8 mouse cellular contexts compared by ENCODE assay signal in genomic region chr2:148045937-148046798, GRCm38 (mm10). TPM values are rescaled to one million over a fixed set of nuclear protein-coding genes. Genes with fewer than 3 reads are reported as not detected.
DNase-seq lines count a peak whose midpoint lies in the region; ATAC-seq and TF ChIP-seq lines count a peak whose summit lies in the region.

No protein-coding gene starts in this region.

- WGBS in forebrain, embryonic 16.5 days = under 1% methylated on average over 60 of the region's 65 CpGs
- under 1% methylated on average over 41 of the region's 65 CpGs for WGBS in limb, embryonic 14.5 days
- WGBS in midbrain, embryonic 16.5 days = under 1% methylated on average over 56 of the region's 65 CpGs

- no peaks in the 10 kb centered on the region for H3K36me3 ChIP-seq in forebrain, embryonic 16.5 days (ENCODE audit: control insufficient read depth, insufficient read depth)
- H3K36me3 ChIP-seq in limb, embryonic 14.5 days (ENCODE audit: control insufficient read depth, insufficient read depth, low read length) = no peaks in the 10 kb centered on the region
- H3K36me3 ChIP-seq in midbrain, embryonic 16.5 days (ENCODE audit: control insufficient read depth, insufficient read depth, low read length) = no peaks in the 10 kb centered on the region

- H3K27ac ChIP-seq in forebrain, embryonic 16.5 days (ENCODE audit: low read length) = no peak overlapping the region
- H3K27ac ChIP-seq in limb, embryonic 14.5 days (replicated peaks; ENCODE audit: low read depth, low read length) = no peak overlapping the region
- H3K27ac ChIP-seq in midbrain, embryonic 16.5 days (ENCODE audit: low read length) = 0 out of 2 replicates have a peak overlapping the region, but pooled peaks have one; percentile 42

- H3K4me3 ChIP-seq in forebrain, embryonic 16.5 days (replicated peaks; ENCODE audit: low read length) = peak overlapping the region; percentile 5; the same call in 1 of the 2 replicates
- peak overlapping the region; percentile 35 for H3K4me3 ChIP-seq in limb, embryonic 14.5 days (replicated peaks; ENCODE audit: low read length)
- H3K4me3 ChIP-seq in midbrain, embryonic 16.5 days (ENCODE audit: low read depth, low read length) = peak overlapping the region; percentile 22

- peak overlapping the region; percentile 20; the same call in 1 of the 2 replicates for H3K4me2 ChIP-seq in forebrain, embryonic 16.5 days (ENCODE audit: low read length)
- H3K4me2 ChIP-seq in limb, embryonic 14.5 days (replicated peaks; ENCODE audit: low read depth, low read length, severe bottlenecking) = peak overlapping the region; percentile 47
- peak overlapping the region; percentile 26 for H3K4me2 ChIP-seq in midbrain, embryonic 16.5 days (ENCODE audit: low read length)

- no peak overlapping the region for H3K9ac ChIP-seq in forebrain, embryonic 16.5 days (replicated peaks; ENCODE audit: low read depth, low read length)
- H3K9ac ChIP-seq in limb, embryonic 14.5 days (ENCODE audit: low read depth, low read length, severe bottlenecking) = 0 out of 2 replicates have a peak overlapping the region, but pooled peaks have one; percentile 12
- H3K9ac ChIP-seq in midbrain, embryonic 16.5 days (ENCODE audit: low read depth, low read length) = no peak overlapping the region

- no peak for TF ChIP-seq POLR2A in limb, embryonic 14.5 days (IDR thresholded peaks at IDR 0.05; ENCODE audit: borderline replicate concordance, extremely low read depth, insufficient read depth, insufficient read length)

- ATAC-seq in forebrain, embryonic 16.5 days = peak; percentile 34; the same call in 1 of the 2 replicates
- ATAC-seq in limb, embryonic 14.5 days (ENCODE audit: low FRiP score, low read depth) = no peak
- ATAC-seq in midbrain, embryonic 16.5 days = peak; percentile 57
- no peak for ATAC-seq in erythroid progenitor cell, adult 5-6 weeks (replicated peaks; ENCODE audit: low FRiP score, poor library complexity, severe bottlenecking)

- H3K4me1 ChIP-seq in forebrain, embryonic 16.5 days (replicated peaks; ENCODE audit: control insufficient read depth, insufficient read depth, low read length) = peaks cover 15% of the 10 kb centered on the region
- H3K4me1 ChIP-seq in limb, embryonic 14.5 days (ENCODE audit: control insufficient read depth, insufficient read depth, low read length) = peaks cover 13% of the 10 kb centered on the region; the same call in 1 of the 2 replicates
- peaks cover 2% of the 10 kb centered on the region for H3K4me1 ChIP-seq in midbrain, embryonic 16.5 days (ENCODE audit: control insufficient read depth, insufficient read depth, low read length)

- peaks cover 83% of the 10 kb centered on the region for H3K27me3 ChIP-seq in forebrain, embryonic 16.5 days (replicated peaks; ENCODE audit: control insufficient read depth, insufficient read depth, low read length)
- peaks cover 100% of the 10 kb centered on the region for H3K27me3 ChIP-seq in limb, embryonic 14.5 days (ENCODE audit: control insufficient read depth, insufficient read depth, low read length)
- H3K27me3 ChIP-seq in midbrain, embryonic 16.5 days (ENCODE audit: control insufficient read depth, insufficient read depth, low read depth, low read length) = peaks cover 73% of the 10 kb centered on the region

- H3K9me3 ChIP-seq in forebrain, embryonic 16.5 days (ENCODE audit: control insufficient read depth, low read length) = no peaks in the 10 kb centered on the region
- no peaks in the 10 kb centered on the region for H3K9me3 ChIP-seq in limb, embryonic 14.5 days (ENCODE audit: control insufficient read depth, low read length)
- no peaks in the 10 kb centered on the region for H3K9me3 ChIP-seq in midbrain, embryonic 16.5 days (replicated peaks; ENCODE audit: control insufficient read depth, low read length, poor library complexity, severe bottlenecking)

- DNase-seq in embryo, embryonic 10.5 days (ENCODE audit: low spot score) = peak; percentile 56
- DNase-seq in embryo, embryonic 9.5 days (ENCODE audit: extremely low spot score) = no peak
- DNase-seq in limb, embryonic 14.5 days (ENCODE audit: low spot score) = no peak
- no peak for DNase-seq in frontal cortex, postnatal 25 days (ENCODE audit: low spot score in 2 of 2)
- DNase-seq in cerebellum, adult 11 months = no peak

RNA-seq across cellular contexts. Expression of gene Foxa2, which starts 0.6 kb away (rescaled TPM):
- polyA plus RNA-seq in forebrain, embryonic 16.5 days (2015; fragmentation: Nextera tagmentation; extraction: Ambion mirVana) = 0.11 TPM in 1 of 2 replicates, not detected in the other
- polyA plus RNA-seq in limb, embryonic 14.5 days (2012; rRNA removed) = 1.7 and 3.8 TPM in 2 replicates
- 0.14 and 0.15 TPM in 2 replicates for polyA plus RNA-seq in limb, embryonic 14.5 days (2014; fragmentation: Nextera tagmentation; extraction: Ambion mirVana)
- polyA plus RNA-seq in midbrain, embryonic 16.5 days (2015; fragmentation: Nextera tagmentation; extraction: Ambion mirVana) = 1.9 and 4.1 TPM in 2 replicates
- total RNA-seq in erythroid progenitor cell, adult 5-6 weeks (2015; ENCODE audit: low replicate concordance) = not detected in 2 replicates
- total RNA-seq in erythroid progenitor cell, adult 5-6 weeks (2017; ENCODE audit: low replicate concordance) = not detected in 2 replicates

Comparison
In these comparisons a context has a peak if more than half of its experiments do, and no peak if none do; other contexts are left out.
1. ATAC-seq: peak in forebrain, embryonic 16.5 days (single experiment) and midbrain, embryonic 16.5 days (single experiment); none in limb, embryonic 14.5 days (single experiment) and erythroid progenitor cell, adult 5-6 weeks (single experiment).
2. Peak in every context shown above with its lines, with median percentiles within 50 percentile points of each other: H3K4me2 ChIP-seq and H3K4me3 ChIP-seq.